Mouse (Mus musculus): ENCODE results near the gene Dlg5.

GRCm38 (mm10) chr14:24206736-24207359, 38.9 kb downstream of the Dlg5 start:
- TF ChIP-seq CTCF (IDR thresholded peaks at IDR 0.05) (no peak), EP300 (IDR thresholded peaks at IDR 0.05) (no peak)
